Mouse (Mus musculus) frontal cortex, postnatal 14 days (tissue): ENCODE results near the gene Ror2.

Experiments
- DNase-seq, 2 experiments: peaks; one replicate each; pipeline ENCODE4 v3.0.0; 2022; ENCODE audit warnings: low spot score in 2 of 2

Ror2 gene

DNA sequence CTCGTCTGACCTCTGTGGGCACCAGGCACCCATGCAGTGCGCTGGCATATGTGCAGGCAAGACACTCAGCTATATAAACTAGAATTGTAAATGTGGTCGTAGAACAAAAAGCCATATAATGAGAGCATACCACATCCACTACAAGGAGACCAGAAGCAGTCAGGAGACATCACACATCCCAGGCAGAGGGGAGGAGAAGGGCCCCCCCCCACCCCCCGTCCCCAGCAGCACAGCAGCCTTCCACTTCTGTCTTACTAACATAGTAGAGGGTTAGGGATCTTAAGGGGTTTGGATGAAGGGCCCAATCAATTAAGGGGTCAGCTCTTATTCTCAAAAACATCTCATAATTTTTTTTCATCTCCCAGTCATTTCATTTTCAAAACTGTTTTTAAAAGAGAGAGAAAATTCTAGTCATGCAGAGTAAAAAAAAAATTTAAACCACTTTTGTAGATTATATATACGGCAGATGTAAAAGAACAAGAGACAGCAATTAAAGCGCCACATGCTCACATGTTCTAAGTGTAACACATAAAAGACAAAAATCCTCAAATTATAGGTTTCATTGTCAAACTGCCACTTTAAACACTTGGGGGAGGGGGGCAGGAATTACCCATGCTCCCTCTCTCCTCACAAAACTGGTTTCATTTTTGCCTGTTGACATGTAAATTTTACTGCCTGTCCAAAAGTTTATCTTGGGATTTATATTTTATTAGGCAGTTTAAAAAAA lies 89.8 kb downstream of the Ror2 start:
- DNase-seq = no peak

GRCm38 (mm10) chr13:53194306-53194705 lies 91.6 kb downstream of the Ror2 start:
- DNase-seq = no peak

- DNase-seq = no peak
Measured at GRCm38 (mm10) chr13:53193713-53194112, 92.2 kb downstream of the Ror2 start.

DNA sequence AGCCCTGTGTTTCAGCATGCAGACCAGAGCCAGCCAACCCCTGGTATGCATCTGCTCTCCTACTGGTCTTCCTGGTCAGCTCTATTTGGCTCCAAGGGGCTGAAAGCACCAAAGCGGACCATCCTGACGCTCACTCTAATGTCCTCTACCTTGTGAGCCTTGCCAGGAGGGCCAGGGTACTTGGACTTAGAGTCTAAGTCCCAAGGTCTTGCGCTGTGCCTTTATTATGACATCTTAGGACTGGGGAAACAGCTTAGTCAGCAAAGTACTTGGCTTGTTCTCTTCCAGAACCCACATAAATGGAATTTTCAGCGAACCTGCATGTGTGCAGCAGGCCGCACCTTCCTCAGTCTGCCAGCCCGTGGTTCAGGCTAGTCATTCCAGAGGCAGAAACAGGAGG lies 93.6 kb downstream of the Ror2 start:
- DNase-seq = no peak

DNA sequence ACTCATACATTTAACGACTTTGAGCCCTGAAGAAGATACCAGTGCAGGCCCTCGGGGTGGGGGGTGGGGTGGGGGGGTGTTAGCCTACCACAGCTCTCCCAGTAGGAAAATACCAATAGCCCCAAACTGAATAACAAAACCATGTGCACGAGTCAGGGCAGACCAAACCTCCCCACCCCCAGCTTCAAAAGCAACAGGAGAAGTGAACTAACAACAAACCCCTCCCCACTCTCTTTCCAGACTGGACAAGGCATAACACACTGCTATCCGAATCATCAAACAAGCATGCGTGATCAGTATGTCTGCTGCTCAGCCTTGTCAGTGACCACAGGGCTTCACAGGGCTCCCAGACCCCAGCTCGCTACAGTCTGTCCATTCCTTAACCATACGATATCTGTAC lies 94.3 kb downstream of the Ror2 start:
- no peak for DNase-seq

DNA sequence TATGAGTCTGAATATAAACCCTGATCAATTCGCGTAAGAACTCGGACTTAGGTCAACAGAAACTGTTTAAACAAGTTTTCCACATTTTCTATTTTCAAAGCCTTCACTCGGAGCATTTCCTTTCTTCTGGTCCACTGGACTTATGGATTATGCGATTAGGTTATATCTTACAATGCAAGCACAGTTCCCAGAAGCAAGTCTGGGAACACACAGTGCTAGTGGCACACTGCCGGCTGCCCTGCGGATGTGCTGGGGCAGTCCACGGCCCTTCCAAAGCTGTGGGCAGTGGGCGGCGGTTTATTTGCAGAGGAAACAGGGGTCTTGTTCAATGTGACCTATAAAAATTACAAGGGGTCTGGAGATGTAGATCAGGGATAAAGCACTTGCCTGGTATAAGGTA lies 97.0 kb downstream of the Ror2 start:
- no peak for DNase-seq

DNA sequence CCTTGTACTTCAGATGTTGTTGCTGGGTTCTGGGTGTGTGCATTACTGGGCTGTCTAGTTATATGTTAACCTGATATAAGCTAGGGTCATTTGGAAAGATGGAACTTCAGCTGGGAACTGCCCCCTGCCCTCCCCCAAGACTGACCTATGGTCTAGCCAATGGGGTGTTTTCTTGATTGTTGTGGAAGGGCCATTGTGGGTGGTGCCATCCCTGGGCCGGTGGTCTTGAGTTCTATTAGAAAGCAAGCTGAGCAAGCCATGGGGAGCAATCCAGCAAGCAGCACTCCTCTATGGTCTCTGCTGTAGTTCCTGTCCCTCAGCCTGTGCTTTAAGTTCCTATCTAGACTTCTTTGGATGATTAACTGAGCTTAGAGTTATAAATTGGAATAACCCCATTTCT lies 101.1 kb downstream of the Ror2 start:
- no peak for DNase-seq

GRCm38 (mm10) chr13:53184149-53184548 lies 101.8 kb downstream of the Ror2 start:
- DNase-seq = no peak

DNA sequence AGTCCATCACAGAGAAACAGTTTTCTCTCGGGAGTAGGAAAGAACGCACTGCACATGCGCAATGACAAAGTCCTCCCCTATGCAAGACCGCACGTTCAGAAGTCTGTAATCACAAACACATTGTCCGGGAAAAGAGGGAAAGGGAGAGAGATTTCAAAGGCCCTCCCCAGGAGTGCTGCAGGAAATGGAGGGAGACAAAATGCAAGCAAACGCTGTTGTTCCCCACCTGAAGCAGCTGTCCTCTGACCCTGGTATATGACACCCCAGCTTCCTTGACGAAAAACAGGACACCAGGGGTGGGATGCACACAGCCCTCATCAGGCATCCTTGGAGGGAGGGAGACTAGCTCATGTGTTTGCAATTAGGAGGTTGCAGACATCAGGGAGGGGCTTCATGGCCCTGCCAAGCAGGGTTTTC lies 102.8 kb downstream of the Ror2 start:
- DNase-seq = no peak

DNA sequence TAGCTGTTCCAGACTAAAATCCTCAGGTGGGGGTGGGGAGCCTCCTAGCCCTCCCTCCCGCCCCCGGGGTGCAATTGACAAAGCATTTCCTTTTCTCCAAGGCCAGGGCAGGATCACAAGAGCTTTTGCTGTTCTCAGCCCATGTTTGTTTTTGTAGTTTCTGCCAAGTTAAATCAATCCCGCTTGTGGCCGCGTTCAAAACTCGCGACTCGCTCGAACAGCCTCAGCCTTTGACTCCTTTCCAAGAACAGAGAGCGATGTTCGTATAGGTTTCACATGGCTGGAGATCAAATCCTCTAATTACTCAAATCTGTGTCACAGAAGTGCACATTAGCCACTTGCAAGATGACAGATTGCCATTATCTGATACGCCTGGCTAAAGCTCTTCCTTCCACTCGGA lies 107.3 kb downstream of the Ror2 start:
- DNase-seq = no peak

DNA sequence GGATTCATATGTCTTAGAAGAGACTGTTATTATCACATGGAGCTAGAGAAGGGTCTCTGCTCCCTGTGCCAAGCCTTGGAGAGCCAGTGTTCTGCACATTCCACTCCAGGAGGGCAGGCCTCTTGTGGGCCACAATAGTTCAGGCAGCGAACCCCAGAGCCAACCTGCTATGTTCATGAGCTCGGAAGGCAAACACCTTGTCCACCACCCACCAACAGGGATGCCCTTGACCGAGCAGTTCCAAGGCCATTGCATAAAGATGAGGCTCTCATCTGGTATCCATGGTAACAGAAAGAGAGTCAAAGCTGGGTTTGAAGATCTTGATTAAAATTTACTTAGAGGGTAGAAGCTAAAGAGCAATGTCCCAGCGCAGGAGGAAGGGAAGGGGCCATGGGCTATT lies 107.8 kb downstream of the Ror2 start:
- DNase-seq = no peak

DNA sequence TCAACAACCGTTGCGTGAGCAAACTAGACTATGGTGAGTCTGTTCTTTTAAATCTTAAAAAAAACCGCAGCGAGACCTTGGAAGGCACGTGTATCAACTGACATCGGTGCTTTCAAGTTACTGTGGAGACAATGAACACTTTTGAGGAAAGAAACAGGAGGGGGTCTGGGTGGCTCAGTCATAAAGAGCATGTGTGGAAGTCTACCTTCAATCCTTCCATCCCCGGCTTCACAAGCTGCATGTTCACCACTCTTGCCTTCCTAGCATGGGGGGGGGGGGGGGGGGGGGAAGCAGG lies 108.6 kb downstream of the Ror2 start:
- DNase-seq = no peak

DNA sequence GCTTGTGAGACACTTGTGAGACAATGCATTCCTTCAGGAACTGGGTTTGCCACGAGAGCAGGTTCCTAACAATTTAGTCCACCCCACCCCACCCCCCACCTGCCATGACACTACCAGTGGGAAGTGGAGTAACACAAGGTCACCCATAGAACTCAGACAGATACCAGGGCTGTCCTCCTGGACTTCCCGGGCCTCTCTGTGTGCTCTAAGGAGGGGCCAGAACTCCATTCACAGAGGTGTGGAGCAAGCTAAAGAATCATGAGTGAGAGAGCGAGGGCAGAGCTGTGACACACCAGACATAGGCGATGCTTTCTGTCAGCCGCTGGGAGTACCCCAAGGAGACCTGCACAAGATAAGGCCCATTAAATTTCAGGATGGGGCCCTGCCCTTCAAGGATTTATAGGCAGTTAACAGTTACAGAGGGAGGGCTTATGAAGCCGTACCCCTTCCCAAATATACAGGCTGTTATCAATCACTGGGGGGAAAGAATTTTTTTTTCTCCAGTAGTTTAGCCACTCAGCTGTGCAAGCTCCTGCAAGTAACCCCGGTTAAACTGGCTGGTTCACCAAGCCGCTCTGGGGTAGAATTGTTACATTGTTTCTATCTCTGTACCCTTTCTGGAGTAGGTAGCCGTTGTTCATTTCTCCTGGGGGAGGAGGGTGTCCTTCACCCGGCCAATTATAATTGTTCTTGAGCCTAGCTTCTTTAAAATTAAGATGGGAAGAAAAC lies 109.1 kb downstream of the Ror2 start:
- no peak for DNase-seq

DNA sequence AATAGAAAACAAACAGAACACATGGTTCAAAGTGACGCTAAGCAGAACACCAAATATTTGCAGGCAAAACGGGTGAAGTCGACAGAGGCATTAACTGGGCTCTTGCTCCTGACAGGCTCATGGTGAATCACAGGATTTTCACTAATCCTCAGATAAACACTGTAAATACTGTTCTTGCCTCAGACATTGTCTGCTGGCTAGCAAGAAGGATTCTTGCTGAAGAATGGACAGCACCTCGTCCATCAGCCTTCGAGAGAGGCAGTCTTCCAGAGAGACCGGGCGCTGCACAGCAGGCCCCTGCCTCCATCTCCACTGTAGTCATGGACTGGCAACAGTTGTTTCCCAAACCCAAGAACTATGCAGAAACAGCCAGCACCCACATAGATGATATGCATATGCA lies 110.9 kb downstream of the Ror2 start:
- no peak for DNase-seq

GRCm38 (mm10) chr13:53163671-53164070 lies 122.3 kb downstream of the Ror2 start:
- DNase-seq = no peak

DNA sequence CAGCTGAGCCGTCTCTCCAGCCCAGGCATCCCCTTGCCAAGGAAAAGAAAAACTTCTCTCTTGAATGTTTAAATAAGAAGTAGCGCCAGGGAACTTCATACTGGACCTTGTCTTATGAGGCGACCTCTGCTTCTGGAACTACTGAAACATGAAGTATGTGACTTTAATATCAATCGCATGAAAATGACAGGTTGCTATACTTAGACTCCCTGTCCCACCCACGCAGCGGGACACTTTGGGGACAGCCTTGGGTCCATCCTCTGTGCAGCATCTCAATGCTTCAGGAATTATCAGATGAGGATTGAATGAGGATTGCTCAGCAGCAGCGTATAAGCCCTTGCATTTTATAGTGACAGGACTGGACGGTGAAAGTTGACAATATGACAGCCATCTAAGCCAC lies 122.9 kb downstream of the Ror2 start:
- no peak for DNase-seq

DNA sequence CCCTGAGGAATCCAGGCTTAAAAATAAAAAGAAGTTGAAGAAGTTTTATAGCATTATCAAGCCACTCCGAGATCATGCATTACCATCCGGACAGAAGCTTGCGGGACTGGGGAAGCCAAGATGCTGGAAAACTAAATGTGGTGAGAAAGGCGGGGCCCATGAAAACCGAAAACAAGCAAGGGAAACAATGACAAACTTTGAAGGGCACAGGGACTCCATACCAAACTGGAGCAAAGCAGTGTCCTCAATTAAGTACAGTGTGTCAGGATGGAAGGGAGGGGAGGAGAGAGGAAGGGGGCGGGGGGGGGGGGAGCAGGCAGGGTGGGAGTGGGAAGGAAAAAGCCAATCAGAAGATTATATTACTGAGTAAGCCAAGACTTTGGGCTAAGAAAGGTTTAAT lies 126.4 kb downstream of the Ror2 start:
- no peak for DNase-seq

DNA sequence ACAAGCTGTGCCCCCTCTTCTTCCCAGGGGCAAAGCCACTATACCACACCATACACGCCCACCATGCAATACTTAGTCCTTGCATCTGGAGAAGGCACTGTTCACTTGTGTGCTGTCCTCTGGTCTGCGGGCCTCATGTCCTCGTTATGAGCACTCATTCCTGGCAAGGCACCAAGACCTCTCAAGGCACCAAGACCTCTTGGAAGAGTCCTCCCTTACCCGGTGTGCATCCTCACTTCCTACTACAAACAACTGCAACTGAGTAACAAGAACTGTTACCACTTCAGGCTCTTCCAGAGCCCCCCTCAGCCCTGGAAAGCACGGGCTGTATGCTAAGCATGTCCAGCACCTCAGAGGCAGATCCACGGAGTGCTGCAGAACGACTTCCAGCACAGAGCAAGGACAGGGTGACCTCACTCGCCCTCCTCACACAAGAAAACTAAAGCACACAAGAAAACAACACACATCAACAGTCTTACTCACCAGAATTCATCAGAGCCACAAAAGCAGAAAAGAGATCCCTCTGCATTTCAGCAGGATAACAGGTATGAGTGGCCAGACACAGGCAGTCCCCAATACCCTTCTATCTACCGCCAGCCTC lies 127.4 kb downstream of the Ror2 start:
- no peak for DNase-seq

GRCm38 (mm10) chr13:53156911-53157310 lies 129.0 kb downstream of the Ror2 start:
- DNase-seq = no peak

DNA sequence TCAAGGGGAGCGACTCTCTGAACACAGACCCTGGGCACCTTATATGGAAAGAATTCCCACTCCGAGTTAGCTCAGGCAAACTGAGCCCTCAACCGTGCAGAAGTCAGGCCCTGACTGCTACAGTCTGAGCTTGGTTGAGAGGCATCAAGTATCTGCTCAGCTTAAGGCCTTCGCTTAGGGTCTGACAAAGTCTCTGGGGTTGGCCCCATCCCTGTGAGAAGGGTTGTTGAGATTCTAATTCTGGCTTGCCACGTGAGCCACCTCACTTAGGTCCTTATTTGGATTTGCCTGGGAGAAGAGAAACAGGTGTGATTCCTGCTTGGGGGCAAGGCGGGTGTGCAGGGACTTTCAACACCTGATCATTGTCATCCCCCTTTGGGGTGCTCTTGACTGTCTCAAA lies 129.6 kb downstream of the Ror2 start:
- DNase-seq = no peak

DNA sequence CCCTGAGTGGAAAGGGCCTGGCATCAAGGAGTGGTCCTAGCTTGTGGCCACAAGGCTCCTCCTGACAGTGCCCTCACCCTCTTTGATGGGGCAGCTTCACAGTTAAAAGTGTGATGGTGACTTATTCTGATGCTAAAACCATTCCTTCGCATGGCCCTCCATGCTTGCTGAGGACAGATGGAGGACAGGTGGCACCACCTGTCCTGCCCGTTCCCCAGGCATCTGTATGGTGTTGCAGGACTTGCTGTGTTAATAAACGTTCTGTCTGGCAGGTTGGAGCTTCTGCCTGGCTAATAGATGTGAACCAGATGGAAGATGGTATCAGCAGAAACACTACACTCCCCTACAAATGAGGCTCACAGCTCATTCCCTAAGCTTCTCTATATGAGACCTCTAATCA lies 140.4 kb downstream of the Ror2 start:
- DNase-seq = no peak

DNA sequence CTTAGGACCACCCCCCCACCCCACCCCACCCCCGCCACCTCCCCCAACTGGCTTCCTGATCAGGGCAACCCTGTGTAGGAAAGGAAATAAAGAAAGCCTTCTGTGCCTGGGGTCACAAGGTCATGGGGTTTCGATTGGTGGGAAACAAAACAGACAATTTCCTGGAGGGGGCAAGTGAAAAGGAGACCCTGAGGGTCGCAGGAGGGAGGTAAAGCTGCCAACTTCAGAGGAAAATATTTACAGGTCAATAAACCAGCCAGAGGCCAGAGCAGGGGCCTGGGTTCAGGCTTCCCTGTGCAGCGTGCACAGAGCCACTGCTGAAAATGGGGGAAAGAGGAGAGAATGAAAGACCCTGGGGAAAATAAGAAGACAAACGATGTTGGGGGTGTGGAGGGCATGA lies 142.8 kb downstream of the Ror2 start:
- DNase-seq = no peak

- DNase-seq = no peak
Measured at GRCm38 (mm10) chr13:53142268-53142667, 143.7 kb downstream of the Ror2 start.
